Mouse (Mus musculus) monocyte, adult 2 months (primary cell): ENCODE results near the gene Hectd4.
A peak's percentile ranks its signal among the peaks of the same experiment; 100 is the strongest.
"Not testable (repeated sequence)": the region's sequence is repeated elsewhere in the genome, so short reads cannot be mapped to it uniquely, and the experiment has no call there.

Experiments
- DNase-seq, 2 experiments: peaks; one replicate each; pipeline ENCODE4 v3.0.0; 2022; ENCODE audit warnings: low spot score in 2 of 2, low read depth in 1 of 2

Hectd4 gene

GRCm38 (mm10) chr5:121340965-121341473 is 121.0 kb downstream of the Hectd4 start:
- no peak for DNase-seq

- DNase-seq, result no peak
These were observed 122.5 kb downstream of the Hectd4 start for GRCm38 (mm10) chr5:121342490-121342889.

GRCm38 (mm10) chr5:121343997-121344396 is 124.0 kb downstream of the Hectd4 start:
- DNase-seq, result no peak

GRCm38 (mm10) chr5:121359229-121359628 is 139.2 kb downstream of the Hectd4 start:
- DNase-seq, result no peak

- no peak for DNase-seq
These were observed 141.7 kb downstream of the Hectd4 start for GRCm38 (mm10) chr5:121361696-121362095.

- DNase-seq, result no peak
These were observed 143.4 kb downstream of the Hectd4 start for GRCm38 (mm10) chr5:121363441-121363840.

GRCm38 (mm10) chr5:121366449-121367225 is 146.6 kb downstream of the Hectd4 start:
- DNase-seq, result no peak

GRCm38 (mm10) chr5:121367255-121367654 is 147.2 kb downstream of the Hectd4 start:
- no peak for DNase-seq

GRCm38 (mm10) chr5:121371712-121372111 is 151.7 kb downstream of the Hectd4 start:
- no peak for DNase-seq

GRCm38 (mm10) chr5:121374790-121375189 is 154.8 kb downstream of the Hectd4 start:
- no peak for DNase-seq

- DNase-seq, result not testable (repeated sequence)
These were observed 157.0 kb downstream of the Hectd4 start for GRCm38 (mm10) chr5:121376972-121377371.

- no peak for DNase-seq
These were observed 158.7 kb downstream of the Hectd4 start for GRCm38 (mm10) chr5:121378678-121379256.

- no peak for DNase-seq
These were observed 160.7 kb downstream of the Hectd4 start for GRCm38 (mm10) chr5:121380692-121381091.

GRCm38 (mm10) chr5:121383857-121384756 is 164.1 kb downstream of the Hectd4 start:
- DNase-seq, result peak in 1 of 2 experiments; percentile 45

- DNase-seq, result peak in 1 of 2 experiments; percentile 20
These were observed 164.9 kb downstream of the Hectd4 start for GRCm38 (mm10) chr5:121384757-121385460.

- peak; percentile 79 to 85 for DNase-seq
These were observed 165.6 kb downstream of the Hectd4 start, which contains the start of gene Trafd1 for GRCm38 (mm10) chr5:121385461-121386119. Gene Trafd1 (minus strand): TSS chr5:121385632.

GRCm38 (mm10) chr5:121386120-121386909 is 166.3 kb downstream of the Hectd4 start:
- peak in 1 of 2 experiments; percentile 29 for DNase-seq

- DNase-seq, result no peak
These were observed 167.1 kb downstream of the Hectd4 start for GRCm38 (mm10) chr5:121387126-121387525.

GRCm38 (mm10) chr5:121389106-121389505 is 169.1 kb downstream of the Hectd4 start:
- peak in 1 of 2 experiments; percentile 38 for DNase-seq
